Mouse (Mus musculus): Measurements from ENCODE around the gene Gm17535.
"Not testable (repeated sequence)": the region's sequence is repeated elsewhere in the genome, so short reads cannot be mapped to it uniquely, and the experiment has no call there.

The Gm17535 gene

GRCm38 (mm10) chr9:3034299-3034698 is at the start of gene Gm17535:
Gm17535 (plus strand) TSS chr9:3034599.
- not testable (repeated sequence) for DNase-seq

- DNase-seq: not testable (repeated sequence)
Measured at GRCm38 (mm10) chr9:3000445-3000972, 33.9 kb upstream of the Gm17535 start, which contains the start of gene Gm10722. Gm10722 (plus strand) TSS chr9:3000922.

- not testable (repeated sequence) for DNase-seq
Measured at GRCm38 (mm10) chr9:3001006-3001405, 33.4 kb upstream of the Gm17535 start.

GRCm38 (mm10) chr9:3001948-3002659 is 32.3 kb upstream of the Gm17535 start:
- DNase-seq: peak; percentile 15 to 52

- DNase-seq: not testable (repeated sequence)
Measured at GRCm38 (mm10) chr9:3002794-3003396, 31.5 kb upstream of the Gm17535 start, which contains the start of gene Gm11168. Gm11168 (plus strand) TSS chr9:3003346.

- DNase-seq: not testable (repeated sequence)
Measured at GRCm38 (mm10) chr9:3006179-3006578, 28.2 kb upstream of the Gm17535 start.

GRCm38 (mm10) chr9:3006636-3007035 is 27.8 kb upstream of the Gm17535 start:
- DNase-seq: peak; percentile 23 to 57

- not testable (repeated sequence) for DNase-seq
Measured at GRCm38 (mm10) chr9:3007272-3007671, 27.1 kb upstream of the Gm17535 start.

- not testable (repeated sequence) for DNase-seq
Measured at GRCm38 (mm10) chr9:3009331-3009730, 25.1 kb upstream of the Gm17535 start.

- DNase-seq: not testable (repeated sequence)
Measured at GRCm38 (mm10) chr9:3012054-3012621, 22.3 kb upstream of the Gm17535 start.

- not testable (repeated sequence) for DNase-seq
Measured at GRCm38 (mm10) chr9:3012733-3013279, 21.6 kb upstream of the Gm17535 start, which contains the start of gene Gm10721. Gm10721 (plus strand) TSS chr9:3013140.

- DNase-seq: not testable (repeated sequence)
Measured at GRCm38 (mm10) chr9:3015354-3015753, 19.0 kb upstream of the Gm17535 start, which contains the start of gene Gm10720. Gm10720 (plus strand) TSS chr9:3015654.

- DNase-seq: not testable (repeated sequence)
Measured at GRCm38 (mm10) chr9:3015896-3016295, 18.5 kb upstream of the Gm17535 start.

- not testable (repeated sequence) for DNase-seq
Measured at GRCm38 (mm10) chr9:3017108-3017507, 17.3 kb upstream of the Gm17535 start, which contains the start of gene Gm10719. Gm10719 (plus strand) TSS chr9:3017408.

GRCm38 (mm10) chr9:3018944-3019343 is 15.5 kb upstream of the Gm17535 start:
- peak; percentile 11 to 21 for DNase-seq

GRCm38 (mm10) chr9:3019835-3020727 is 14.3 kb upstream of the Gm17535 start:
- peak in 1 of 2 experiments; percentile 8 for DNase-seq

GRCm38 (mm10) chr9:3022316-3023008 is 11.9 kb upstream of the Gm17535 start:
- not testable (repeated sequence) for DNase-seq

GRCm38 (mm10) chr9:3023312-3023984 is 11.0 kb upstream of the Gm17535 start, which contains the start of gene Gm10718:
Gm10718 (plus strand) TSS chr9:3023547.
- not testable (repeated sequence) for DNase-seq

- peak; percentile 20 to 52 for DNase-seq
Measured at GRCm38 (mm10) chr9:3023985-3024648, 10.3 kb upstream of the Gm17535 start.
